Mouse (Mus musculus) midbrain, embryonic 10.5 days (tissue): Measurements from ENCODE around the gene Tcp1. TPM values are rescaled to one million over a fixed set of nuclear protein-coding genes. Genes with fewer than 3 reads are reported as not detected.
A peak's percentile ranks its signal among the peaks of the same experiment; 100 is the strongest.

ENCODE experiments used
- DNase-seq: peaks from one replicate; pipeline ENCODE4 v3.0.0-alpha.2; 2017; ENCODE audit warnings: low spot score
- H3K27ac ChIP-seq: fragments of 300-500 bp; sonication (generic); replicated peaks from 2 replicates; pipeline ENCODE4 v1.5.1; 2016; ENCODE audit warnings: mild to moderate bottlenecking
- H3K27me3 ChIP-seq: fragments of 300-500 bp; sonication (generic); 2 replicates; pipeline ENCODE4 v1.6.1; 2016; ENCODE audit warnings: low read depth, mild to moderate bottlenecking; ENCODE audit not compliant: poor library complexity, severe bottlenecking
- H3K36me3 ChIP-seq: fragments of 300-500 bp; sonication (generic); 2 replicates; pipeline ENCODE4 v1.6.1; 2016; ENCODE audit warnings: mild to moderate bottlenecking, moderate library complexity
- H3K4me1 ChIP-seq: fragments of 300-500 bp; sonication (generic); 2 replicates; pipeline ENCODE4 v1.6.1; 2016
- H3K4me3 ChIP-seq: fragments of 300-500 bp; sonication (generic); 2 replicates; pipeline ENCODE4 v1.5.1; 2016; ENCODE audit warnings: mild to moderate bottlenecking, moderate library complexity
- H3K9me3 ChIP-seq: fragments of 300-500 bp; sonication (generic); replicated peaks from 2 replicates; pipeline ENCODE4 v1.6.1; 2016; ENCODE audit warnings: mild to moderate bottlenecking
- WGBS: fragments of 180-500 bp; shearing (Covaris S2); methylation state at CpG from one replicate; pipeline ENCODE4 v1.1.7; 2016; 5-methylcytosine and 5-hydroxymethylcytosine counted together
- polyA plus RNA-seq: library from polyadenylated mRNA; unstranded; fragments of >200 nt; fragmentation: Nextera tagmentation; extraction: Ambion mirVana; gene quantifications from 2 replicates; pipeline ENCODE4 v1.2.1, GENCODE M21; 2016

Gene Tcp1
- polyA plus RNA-seq, result 468 and 517 TPM in 2 replicates

GRCm38 (mm10) chr17:12915488-12915880, at the start of gene Tcp1:
Gene Tcp1, plus strand, starts transcription at chr17:12915701.
- H3K27ac ChIP-seq, result peak within 1 kb of the TSS; percentile 99
- no peaks in the 10 kb centered on the region for H3K27me3 ChIP-seq
- DNase-seq, result no peak
- H3K36me3 ChIP-seq, result peaks cover 73% of the 10 kb centered on the region
- 2% methylated on average over 18 of the region's 18 CpGs for WGBS
- peaks cover 18% of the 10 kb centered on the region for H3K4me1 ChIP-seq
- H3K4me3 ChIP-seq, result peak within 1 kb of the TSS; percentile 96
- no peaks in the 10 kb centered on the region for H3K9me3 ChIP-seq

- Histone ChIP-seq H3K4me3 (no peak overlapping the region), H3K4me1 (no peaks in the 10 kb centered on the region), H3K27ac (no peak overlapping the region), H3K27me3 (peaks cover 4% of the 10 kb centered on the region; the same call in 1 of the 2 replicates), H3K9me3 (no peaks in the 10 kb centered on the region), H3K36me3 (no peaks in the 10 kb centered on the region)
- DNase-seq, result no peak
- WGBS, result 86% methylated on average over 10 of the region's 10 CpGs
Measured at GRCm38 (mm10) chr17:12866853-12867252, 48.6 kb upstream of the Tcp1 start.

GRCm38 (mm10) chr17:12868043-12868442, 47.5 kb upstream of the Tcp1 start, which contains the start of gene Mas1:
Gene Mas1, minus strand, starts transcription at chr17:12868143.
- DNase-seq, result no peak
- Histone ChIP-seq H3K36me3 (no peaks in the 10 kb centered on the region), H3K27ac (no peak within 1 kb of the TSS), H3K27me3 (peaks cover 4% of the 10 kb centered on the region; the same call in 1 of the 2 replicates), H3K4me3 (no peak within 1 kb of the TSS), H3K9me3 (no peaks in the 10 kb centered on the region), H3K4me1 (no peaks in the 10 kb centered on the region)
- WGBS, result 73% methylated on average over 2 of the region's 2 CpGs

GRCm38 (mm10) chr17:12868640-12869039, 46.9 kb upstream of the Tcp1 start:
- Histone ChIP-seq H3K36me3 (no peaks in the 10 kb centered on the region), H3K27me3 (peaks cover 4% of the 10 kb centered on the region; the same call in 1 of the 2 replicates), H3K9me3 (no peaks in the 10 kb centered on the region), H3K4me3 (no peak overlapping the region), H3K27ac (no peak overlapping the region), H3K4me1 (no peaks in the 10 kb centered on the region; the same call in 1 of the 2 replicates)
- 53% methylated on average over 4 of the region's 4 CpGs for WGBS
- no peak for DNase-seq

- 78% methylated on average over 16 of the region's 16 CpGs for WGBS
- Histone ChIP-seq H3K27ac (no peak overlapping the region), H3K36me3 (no peaks in the 10 kb centered on the region), H3K9me3 (no peaks in the 10 kb centered on the region), H3K4me1 (no peaks in the 10 kb centered on the region; the same call in 1 of the 2 replicates), H3K27me3 (peaks cover 4% of the 10 kb centered on the region; the same call in 1 of the 2 replicates), H3K4me3 (no peak overlapping the region)
- DNase-seq, result no peak
Measured at GRCm38 (mm10) chr17:12872275-12873028, 43.0 kb upstream of the Tcp1 start.

- peaks cover 10% of the 10 kb centered on the region for H3K27me3 ChIP-seq
- no peaks in the 10 kb centered on the region for H3K36me3 ChIP-seq
- no peaks in the 10 kb centered on the region for H3K9me3 ChIP-seq
- no peak for DNase-seq
- H3K4me1 ChIP-seq, result peaks cover 4% of the 10 kb centered on the region; the same call in 1 of the 2 replicates
- H3K4me3 ChIP-seq, result no peak within 1 kb of the TSS
- no peak within 1 kb of the TSS for H3K27ac ChIP-seq
- WGBS, result 82% methylated on average over 5 of the region's 5 CpGs
Measured at GRCm38 (mm10) chr17:12875734-12876133, 39.8 kb upstream of the Tcp1 start, which contains the start of gene Mrgprh. Gene Mrgprh, plus strand, starts transcription at chr17:12876034.

- DNase-seq, result peak; percentile 78
- peaks cover 6% of the 10 kb centered on the region; the same call in 1 of the 2 replicates for H3K27me3 ChIP-seq
- no peaks in the 10 kb centered on the region for H3K9me3 ChIP-seq
- no peaks in the 10 kb centered on the region for H3K36me3 ChIP-seq
- H3K4me1 ChIP-seq, result 0 out of 2 replicates have a peak, but pooled peaks cover 4% of the 10 kb centered on the region
- 6% methylated on average over 14 of the region's 14 CpGs for WGBS
- H3K4me3 ChIP-seq, result peak overlapping the region; percentile 20
- H3K27ac ChIP-seq, result no peak overlapping the region
Measured at GRCm38 (mm10) chr17:12880178-12880577, 35.3 kb upstream of the Tcp1 start.

- Histone ChIP-seq H3K27ac (no peak overlapping the region), H3K4me3 (no peak overlapping the region), H3K9me3 (no peaks in the 10 kb centered on the region), H3K27me3 (peaks cover 6% of the 10 kb centered on the region; the same call in 1 of the 2 replicates), H3K4me1 (0 out of 2 replicates have a peak, but pooled peaks cover 4% of the 10 kb centered on the region), H3K36me3 (no peaks in the 10 kb centered on the region)
- WGBS, result 69% methylated on average over 1 of the region's 1 CpGs
- no peak for DNase-seq
Measured at GRCm38 (mm10) chr17:12881216-12881615, 34.3 kb upstream of the Tcp1 start.

GRCm38 (mm10) chr17:12886620-12887019, 28.9 kb upstream of the Tcp1 start:
- H3K27me3 ChIP-seq, result no peaks in the 10 kb centered on the region
- H3K27ac ChIP-seq, result no peak overlapping the region
- no peaks in the 10 kb centered on the region for H3K9me3 ChIP-seq
- no peak for DNase-seq
- WGBS, result 40% methylated on average over 6 of the region's 6 CpGs
- H3K4me1 ChIP-seq, result no peaks in the 10 kb centered on the region
- peaks cover 29% of the 10 kb centered on the region for H3K36me3 ChIP-seq
- no peak overlapping the region for H3K4me3 ChIP-seq

GRCm38 (mm10) chr17:12887021-12887775, 28.3 kb upstream of the Tcp1 start:
- no peaks in the 10 kb centered on the region for H3K27me3 ChIP-seq
- DNase-seq, result no peak
- H3K27ac ChIP-seq, result no peak overlapping the region
- H3K4me3 ChIP-seq, result no peak overlapping the region
- peaks cover 30% of the 10 kb centered on the region for H3K36me3 ChIP-seq
- H3K9me3 ChIP-seq, result no peaks in the 10 kb centered on the region
- WGBS, result 83% methylated on average over 15 of the region's 15 CpGs
- no peaks in the 10 kb centered on the region for H3K4me1 ChIP-seq

- 88% methylated on average over 4 of the region's 4 CpGs for WGBS
Measured at GRCm38 (mm10) chr17:12891054-12891453, 24.4 kb upstream of the Tcp1 start.

GRCm38 (mm10) chr17:12892033-12892432, 23.5 kb upstream of the Tcp1 start:
- Histone ChIP-seq H3K4me1 (no peaks in the 10 kb centered on the region), H3K9me3 (no peaks in the 10 kb centered on the region), H3K27ac (no peak overlapping the region), H3K36me3 (peaks cover 42% of the 10 kb centered on the region), H3K27me3 (no peaks in the 10 kb centered on the region), H3K4me3 (no peak overlapping the region)
- DNase-seq, result no peak
- 91% methylated on average over 9 of the region's 9 CpGs for WGBS

More at GRCm38 (mm10) chr17:12891054-12891453, 24.4 kb upstream of the Tcp1 start:
- no peak for DNase-seq
- no peak overlapping the region for H3K27ac ChIP-seq
- H3K4me3 ChIP-seq, result no peak overlapping the region
- no peaks in the 10 kb centered on the region for H3K27me3 ChIP-seq
- no peaks in the 10 kb centered on the region for H3K9me3 ChIP-seq
- H3K36me3 ChIP-seq, result peaks cover 35% of the 10 kb centered on the region
- H3K4me1 ChIP-seq, result no peaks in the 10 kb centered on the region
